Mouse (Mus musculus) right cerebral cortex, postnatal 10 days (tissue): Measurements from ENCODE around the gene Osgep.
"Not testable (repeated sequence)": the region's sequence is repeated elsewhere in the genome, so short reads cannot be mapped to it uniquely, and the experiment has no call there.

Experiments
- DNase-seq, 2 experiments: peaks; one replicate each; pipeline ENCODE4 v3.0.0; 2021; ENCODE audit warnings: low spot score in 2 of 2

The Osgep gene

GRCm38 (mm10) chr14:50876236-50876950 is 48.3 kb downstream of the Osgep start:
- DNase-seq, result no peak

- DNase-seq, result no peak
These were observed 49.0 kb downstream of the Osgep start for GRCm38 (mm10) chr14:50875591-50876230.

GRCm38 (mm10) chr14:50875175-50875574 is 49.5 kb downstream of the Osgep start:
- no peak for DNase-seq

GRCm38 (mm10) chr14:50871284-50871683 is 53.4 kb downstream of the Osgep start:
- no peak for DNase-seq

GRCm38 (mm10) chr14:50870805-50871143 is 53.9 kb downstream of the Osgep start:
- no peak for DNase-seq

- peak; percentile 48 to 52 for DNase-seq
These were observed 54.5 kb downstream of the Osgep start, which contains the start of gene Tep1 for GRCm38 (mm10) chr14:50869889-50870804. Tep1 (minus strand) TSS chr14:50870560.

GRCm38 (mm10) chr14:50868656-50869055 is 56.0 kb downstream of the Osgep start:
- DNase-seq, result no peak

GRCm38 (mm10) chr14:50868211-50868610 is 56.5 kb downstream of the Osgep start:
- no peak for DNase-seq

GRCm38 (mm10) chr14:50866966-50867365 is 57.7 kb downstream of the Osgep start:
- DNase-seq, result no peak

- not testable (repeated sequence) for DNase-seq
These were observed 59.7 kb downstream of the Osgep start for GRCm38 (mm10) chr14:50865005-50865404.

GRCm38 (mm10) chr14:50862641-50863040 is 62.1 kb downstream of the Osgep start:
- DNase-seq, result no peak
